Mouse (Mus musculus) kidney, postnatal 25 days (tissue): ENCODE measurements around the gene Smarcd2.
"Not testable (repeated sequence)": the region's sequence is repeated elsewhere in the genome, so short reads cannot be mapped to it uniquely, and the experiment has no call there.

Source experiments
- DNase-seq, 2 experiments: peaks; one replicate each; pipeline ENCODE4 v3.0.0; 2021; ENCODE audit warnings: mixed read lengths in 2 of 2

The Smarcd2 gene

DNA sequence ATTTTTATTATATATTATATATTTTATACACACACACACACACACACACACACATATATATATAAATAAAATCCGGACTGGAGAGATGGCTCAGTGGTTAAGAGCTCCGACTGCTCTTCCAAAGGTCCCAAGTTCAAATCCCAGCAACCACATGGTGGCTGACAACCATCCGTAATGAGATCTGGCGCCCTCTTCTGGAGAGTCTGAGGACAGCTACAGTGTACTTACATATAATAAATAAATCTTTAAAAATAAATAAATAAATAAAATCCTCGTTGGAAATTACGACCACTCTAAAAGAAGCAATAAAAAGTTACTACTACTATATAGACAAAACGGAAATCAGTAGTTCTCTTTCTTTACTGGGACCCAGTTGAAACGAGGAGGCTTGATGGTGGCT is 38.8 kb downstream of the Smarcd2 start:
- DNase-seq: not testable (repeated sequence)

DNA sequence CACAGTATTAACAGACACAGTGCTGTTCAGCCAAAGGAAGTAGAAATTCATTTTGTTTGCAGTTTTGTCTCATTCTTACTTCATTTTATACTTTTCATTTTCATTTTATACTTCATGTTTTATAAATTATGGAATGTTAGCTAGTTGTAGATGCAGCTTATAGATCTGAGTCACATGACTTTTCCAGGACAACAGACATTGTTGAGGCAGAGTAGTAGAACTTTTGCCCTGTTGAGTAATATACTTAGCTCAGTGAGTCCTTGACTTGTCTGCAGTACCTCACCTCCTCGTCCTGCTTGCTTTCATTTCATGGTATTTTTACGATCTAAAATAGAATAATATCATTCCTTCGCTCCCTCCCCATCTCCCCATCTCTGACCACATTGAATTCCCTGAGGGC is 52.2 kb downstream of the Smarcd2 start:
- no peak for DNase-seq

DNA sequence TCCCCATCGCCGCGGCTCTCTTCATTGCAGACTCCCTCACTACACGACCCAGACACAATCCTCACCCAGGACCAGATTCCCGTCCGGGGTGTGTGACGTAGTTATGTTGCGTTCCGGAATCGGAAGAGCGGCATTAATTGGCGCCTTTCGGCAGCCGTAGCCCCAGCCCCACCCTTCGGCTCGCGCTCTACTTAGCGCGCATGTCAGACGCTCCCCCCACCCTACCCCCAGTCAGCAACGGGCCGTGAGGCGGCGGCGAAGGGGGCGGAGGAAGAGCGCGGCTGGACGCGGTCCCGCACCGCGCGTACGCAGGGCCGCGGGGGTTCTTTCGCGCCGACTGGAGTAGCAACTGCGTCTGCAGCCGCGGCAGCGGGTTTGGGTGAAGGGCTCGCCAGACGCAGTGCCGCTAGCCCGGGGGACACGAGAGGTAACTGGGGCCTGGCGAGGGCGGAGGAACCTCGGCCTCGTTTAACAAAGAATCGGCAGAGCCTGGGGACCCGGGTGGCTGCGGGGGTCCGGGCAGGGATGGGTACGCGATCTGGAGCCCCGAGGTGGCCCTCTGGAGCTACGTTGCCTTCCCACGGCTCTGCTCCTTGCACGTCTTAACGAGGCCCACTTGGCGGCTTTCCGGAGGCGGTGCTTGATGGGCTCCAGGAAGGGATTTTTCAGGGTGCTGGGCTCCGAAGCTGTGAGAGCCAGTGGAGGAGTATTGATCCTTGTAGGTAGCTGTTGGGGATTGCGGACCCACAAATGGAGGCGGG is 55.9 kb downstream of the Smarcd2 start, which contains the start of gene Ddx42:
TSS of gene Ddx42 (plus strand) at position 197 of the 761 bp plus-strand sequence.
- peak; percentile 92 to 97 for DNase-seq

DNA sequence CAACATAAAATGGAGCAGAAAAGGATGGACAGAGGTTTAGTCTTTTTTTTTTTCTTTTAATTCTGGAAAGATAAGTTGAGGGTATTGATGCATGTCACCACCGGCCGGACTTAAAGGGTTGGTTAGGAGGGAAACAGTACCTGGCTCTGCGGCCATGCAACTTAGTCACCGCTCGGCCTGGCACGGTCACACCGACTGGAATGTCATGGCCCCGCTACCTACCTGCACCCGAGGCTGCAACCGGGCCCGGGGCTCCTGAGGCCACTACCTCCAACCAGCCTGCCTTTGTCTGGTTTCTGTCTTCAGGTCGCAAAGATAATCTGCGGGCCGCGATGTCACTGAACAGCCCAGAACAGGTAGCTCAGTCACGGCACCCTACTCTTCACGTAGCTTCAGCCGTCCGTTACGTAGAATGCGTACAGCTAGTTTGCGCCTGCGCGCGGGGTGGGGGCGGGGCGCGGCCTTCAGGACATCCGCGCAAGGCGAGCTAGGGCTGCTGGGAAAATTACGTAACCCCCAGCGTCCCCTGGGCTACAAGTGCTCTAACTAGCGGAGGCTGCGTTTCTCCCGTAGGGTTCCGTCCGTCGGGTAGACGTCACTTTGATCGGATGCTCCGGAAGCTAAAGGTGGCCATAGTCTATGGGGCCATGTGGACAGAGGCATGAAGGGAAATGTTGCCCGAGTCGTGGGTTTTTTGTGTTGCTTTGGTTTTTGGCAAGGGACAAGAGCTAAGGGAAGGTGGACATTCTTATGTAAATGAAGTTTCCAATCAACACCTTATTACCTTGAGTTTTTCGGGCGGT is 56.6 kb downstream of the Smarcd2 start, which contains the start of gene Ccdc47:
TSS of gene Ccdc47 (minus strand) at position 418 of the 803 bp plus-strand sequence.
- peak; percentile 96 to 99 for DNase-seq

DNA sequence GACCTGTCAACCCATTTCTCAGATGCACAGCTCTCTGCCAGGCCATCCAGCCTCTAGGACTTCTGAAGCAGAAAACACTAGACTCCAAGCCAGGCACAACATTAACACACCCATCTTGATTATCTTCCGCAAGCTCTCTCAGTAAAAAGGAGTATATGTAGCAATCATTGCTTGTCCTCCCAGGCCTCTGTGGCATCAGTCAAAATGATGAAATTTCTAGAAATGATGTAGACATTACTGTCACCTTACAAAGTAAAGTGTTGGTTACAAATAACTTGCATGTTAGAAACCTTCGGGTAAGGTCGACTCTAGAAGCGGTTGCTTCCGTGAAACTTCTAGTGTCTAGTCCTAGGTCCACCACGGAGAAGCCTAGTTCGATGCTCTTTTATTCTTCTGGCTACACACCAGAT is 57.3 kb downstream of the Smarcd2 start:
- no peak for DNase-seq

- DNase-seq: no peak
Observed at GRCm38 (mm10) chr11:106214856-106215255, 57.9 kb downstream of the Smarcd2 start.
